Mouse (Mus musculus): ENCODE data around the gene Slc12a4.

- no peak for TF ChIP-seq GATA1 (IDR thresholded peaks at IDR 0.05; ENCODE audit: low read length)
- no peak for TF ChIP-seq TAL1 (IDR thresholded peaks at IDR 0.05; ENCODE audit: low read length)
These were observed 28.9 kb downstream of the Slc12a4 start for GRCm38 (mm10) chr8:105936866-105937475.

Measured in erythroblast, embryonic 14.5 days (primary cell).